Mouse (Mus musculus) lung, adult 2 months (tissue): ENCODE measurements at regions not wholly inside any gene's neighbourhood (a gene's known extent, or its start where the extent isn't known, plus 50 kb on each side); places are given as distances from the start of the nearest gene placed in this dataset.

Source experiments
- CTCF ChIP-seq: fragments of 200-500 bp; IDR thresholded peaks from 2 replicates; pipeline ENCODE4 v1.5.1; 2011; ENCODE audit warnings: mild to moderate bottlenecking, low read length, control low read depth; ENCODE audit not compliant: insufficient read depth
- POLR2A ChIP-seq: fragments of 200-500 bp; IDR thresholded peaks from 2 replicates; pipeline ENCODE4 v1.6.1; 2011; ENCODE audit warnings: low read depth, mild to moderate bottlenecking, control low read depth, low read length, borderline replicate concordance; ENCODE audit errors: extremely low read depth

DNA sequence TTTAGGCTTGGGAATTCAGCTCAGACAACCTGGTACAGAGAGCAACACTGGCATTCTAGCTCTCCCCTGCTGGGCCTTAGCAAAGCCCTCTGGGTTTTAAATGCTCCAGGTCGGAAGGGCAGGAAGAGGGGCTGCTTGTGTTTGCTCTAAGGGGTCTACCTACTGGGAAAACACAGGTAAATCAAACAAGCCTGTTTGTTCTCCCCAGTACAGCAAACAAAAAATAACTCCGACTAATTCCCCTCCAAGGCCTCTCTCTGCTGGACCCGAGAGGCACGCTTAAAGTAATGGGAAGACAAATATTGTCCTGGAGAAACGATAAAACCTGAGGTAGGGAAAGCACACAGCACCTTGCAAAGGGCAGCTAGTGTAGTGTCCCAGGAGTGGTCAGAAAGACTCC lies 118.4 kb downstream of the Rplp1 start:
- TF ChIP-seq CTCF (no peak), POLR2A (no peak)
